Mouse (Mus musculus): ENCODE results near the gene Trpc6. TPM values are rescaled to one million over a fixed set of nuclear protein-coding genes. Genes with fewer than 3 reads are reported as not detected.
A peak's percentile ranks its signal among the peaks of the same experiment; 100 is the strongest.

Trpc6 gene
- polyA plus RNA-seq, 1 experiment from 2014 or later: 4.9 TPM

DNA sequence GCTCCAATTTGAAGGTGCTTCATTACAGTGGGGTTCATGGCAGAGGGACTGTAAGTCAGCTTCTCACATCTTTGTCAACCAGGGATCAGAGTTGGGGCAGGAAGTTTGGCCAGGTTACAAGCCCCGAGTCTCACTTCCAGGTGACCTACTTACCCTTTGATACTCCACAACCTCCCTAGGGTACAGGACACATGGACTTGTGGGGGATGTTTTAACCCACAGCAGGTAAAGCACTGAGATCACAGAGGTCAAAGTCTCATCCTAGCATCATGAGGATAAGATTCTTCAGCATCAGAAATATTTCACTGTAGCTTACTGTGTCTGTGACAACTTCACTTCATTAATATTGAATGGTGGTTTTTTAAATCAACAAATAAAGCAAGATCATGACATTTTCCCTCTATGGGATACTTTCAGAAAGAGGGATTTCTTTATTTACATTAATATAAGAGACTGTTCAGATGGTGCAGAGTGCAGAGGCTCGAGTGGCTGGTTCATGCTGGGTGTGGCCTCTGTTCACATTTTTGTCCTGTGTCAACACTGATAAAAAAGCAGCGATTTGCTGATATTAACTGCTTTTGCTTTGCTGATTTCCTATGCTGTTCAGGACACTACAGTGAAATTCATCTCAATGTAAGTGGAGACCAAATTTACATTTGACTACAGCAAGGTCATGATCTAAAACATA, 166.3 kb downstream of the Trpc6 start:
- Histone ChIP-seq H3K4me3 (ENCODE audit: low read depth, low read length) (no peak overlapping the region), H3K27me3 (ENCODE audit: control insufficient read depth, insufficient read depth, low read length) (no peaks in the 10 kb centered on the region), H3K4me2 (replicated peaks; ENCODE audit: low read depth, low read length) (no peak overlapping the region), H3K9me3 (ENCODE audit: control insufficient read depth, low read depth, low read length) (no peaks in the 10 kb centered on the region), H3K4me1 (ENCODE audit: control insufficient read depth, insufficient read depth, low read length) (no peaks in the 10 kb centered on the region), H3K9ac (replicated peaks; ENCODE audit: low read depth, low read length) (no peak overlapping the region), H3K36me3 (ENCODE audit: control insufficient read depth, insufficient read depth, low read length) (no peaks in the 10 kb centered on the region), H3K27ac (ENCODE audit: low read length) (no peak overlapping the region)
- ATAC-seq (ENCODE audit: insufficient number of reproducible peaks, insufficient read depth, low FRiP score, low read depth): peak; percentile 78
- 51% methylated on average over 3 of the region's 3 CpGs for WGBS

DNA sequence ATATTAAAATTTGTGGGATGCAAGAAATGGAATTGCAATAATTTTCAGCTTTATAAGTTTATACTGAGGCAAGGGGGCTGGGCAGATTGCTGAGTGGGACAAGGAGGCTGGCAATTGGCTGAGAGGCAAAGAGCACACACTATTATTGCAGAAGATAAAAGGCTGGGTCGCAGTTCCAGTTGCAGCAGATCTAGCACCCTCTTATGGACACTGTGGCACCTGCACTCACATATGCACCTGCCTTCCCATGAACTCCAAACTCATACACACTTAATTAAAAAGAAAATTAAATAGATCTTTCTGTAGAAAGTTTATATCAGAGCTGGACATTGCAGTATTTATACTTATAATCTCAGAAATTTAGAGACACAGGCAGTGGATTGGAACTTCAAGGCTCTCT, 175.1 kb downstream of the Trpc6 start:
- H3K4me3 ChIP-seq (ENCODE audit: low read depth, low read length): no peak overlapping the region
- H3K27ac ChIP-seq (ENCODE audit: low read length): no peak overlapping the region
- no peak overlapping the region for H3K4me2 ChIP-seq (replicated peaks; ENCODE audit: low read depth, low read length)
- no peaks in the 10 kb centered on the region for H3K27me3 ChIP-seq (ENCODE audit: control insufficient read depth, insufficient read depth, low read length)
- ATAC-seq (ENCODE audit: insufficient number of reproducible peaks, insufficient read depth, low FRiP score, low read depth): no peak
- no peaks in the 10 kb centered on the region for H3K9me3 ChIP-seq (ENCODE audit: control insufficient read depth, low read depth, low read length)
- no peaks in the 10 kb centered on the region for H3K4me1 ChIP-seq (ENCODE audit: control insufficient read depth, insufficient read depth, low read length)
- no peak overlapping the region for H3K9ac ChIP-seq (replicated peaks; ENCODE audit: low read depth, low read length)
- WGBS: 63% methylated on average over 1 of the region's 1 CpGs
- H3K36me3 ChIP-seq (ENCODE audit: control insufficient read depth, insufficient read depth, low read length): no peaks in the 10 kb centered on the region

GRCm38 (mm10) chr9:8729056-8729455, 185.1 kb downstream of the Trpc6 start:
- H3K36me3 ChIP-seq (ENCODE audit: control insufficient read depth, insufficient read depth, low read length): no peaks in the 10 kb centered on the region
- H3K4me1 ChIP-seq (ENCODE audit: control insufficient read depth, insufficient read depth, low read length): no peaks in the 10 kb centered on the region
- no peak overlapping the region for H3K4me3 ChIP-seq (ENCODE audit: low read depth, low read length)
- H3K27me3 ChIP-seq (ENCODE audit: control insufficient read depth, insufficient read depth, low read length): no peaks in the 10 kb centered on the region
- no peak overlapping the region for H3K4me2 ChIP-seq (replicated peaks; ENCODE audit: low read depth, low read length)
- H3K9ac ChIP-seq (replicated peaks; ENCODE audit: low read depth, low read length): no peak overlapping the region
- no peaks in the 10 kb centered on the region for H3K9me3 ChIP-seq (ENCODE audit: control insufficient read depth, low read depth, low read length)
- H3K27ac ChIP-seq (ENCODE audit: low read length): no peak overlapping the region
- WGBS: 76% methylated on average over 3 of the region's 3 CpGs
- no peak for ATAC-seq (ENCODE audit: insufficient number of reproducible peaks, insufficient read depth, low FRiP score, low read depth)

Data from stomach, embryonic 14.5 days (tissue).